Mouse (Mus musculus): ENCODE data around the gene Hnf1a. TPM values are rescaled to one million over a fixed set of nuclear protein-coding genes. Genes with fewer than 3 reads are reported as not detected.

Hnf1a gene
- polyA plus RNA-seq, 1 experiment from 2014 or later = not detected

DNA sequence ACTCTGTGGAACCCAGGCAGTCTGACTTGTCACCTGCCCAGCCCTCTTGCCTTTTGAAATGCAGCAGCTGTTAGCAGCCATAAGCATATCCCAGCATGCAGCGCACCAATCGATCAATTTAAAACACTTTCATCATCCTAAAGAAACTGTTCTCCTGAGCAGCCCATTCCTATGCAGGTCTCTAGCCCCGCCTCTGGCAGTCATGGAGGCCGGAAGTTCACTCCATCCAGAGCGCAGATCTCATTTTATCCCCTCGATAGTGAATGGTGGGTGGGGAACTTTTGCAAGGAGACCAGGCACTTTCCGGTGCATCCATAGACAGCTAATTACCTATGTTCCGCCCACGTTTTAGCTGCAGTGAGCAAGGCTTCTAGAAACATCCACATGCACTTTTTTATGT lies 1.3 kb upstream of the Hnf1a start:
- H3K4me2 ChIP-seq (ENCODE audit: low read length) = no peak overlapping the region
- H3K27me3 ChIP-seq (replicated peaks; ENCODE audit: control insufficient read depth, insufficient read depth, low read length) = peaks cover 10% of the 10 kb centered on the region
- no peaks in the 10 kb centered on the region for H3K9me3 ChIP-seq (ENCODE audit: control insufficient read depth, low read length)
- H3K9ac ChIP-seq (ENCODE audit: low read depth, low read length) = no peak overlapping the region
- H3K4me3 ChIP-seq (ENCODE audit: low read length) = no peak overlapping the region
- no peak overlapping the region for H3K27ac ChIP-seq (ENCODE audit: low read depth, low read length)
- no peak for ATAC-seq
- 81% methylated on average over 9 of the region's 9 CpGs for WGBS
- H3K4me1 ChIP-seq (ENCODE audit: control insufficient read depth, insufficient read depth, low read depth, low read length) = no peaks in the 10 kb centered on the region
- H3K36me3 ChIP-seq (ENCODE audit: control insufficient read depth, insufficient read depth, low read length) = no peaks in the 10 kb centered on the region

DNA sequence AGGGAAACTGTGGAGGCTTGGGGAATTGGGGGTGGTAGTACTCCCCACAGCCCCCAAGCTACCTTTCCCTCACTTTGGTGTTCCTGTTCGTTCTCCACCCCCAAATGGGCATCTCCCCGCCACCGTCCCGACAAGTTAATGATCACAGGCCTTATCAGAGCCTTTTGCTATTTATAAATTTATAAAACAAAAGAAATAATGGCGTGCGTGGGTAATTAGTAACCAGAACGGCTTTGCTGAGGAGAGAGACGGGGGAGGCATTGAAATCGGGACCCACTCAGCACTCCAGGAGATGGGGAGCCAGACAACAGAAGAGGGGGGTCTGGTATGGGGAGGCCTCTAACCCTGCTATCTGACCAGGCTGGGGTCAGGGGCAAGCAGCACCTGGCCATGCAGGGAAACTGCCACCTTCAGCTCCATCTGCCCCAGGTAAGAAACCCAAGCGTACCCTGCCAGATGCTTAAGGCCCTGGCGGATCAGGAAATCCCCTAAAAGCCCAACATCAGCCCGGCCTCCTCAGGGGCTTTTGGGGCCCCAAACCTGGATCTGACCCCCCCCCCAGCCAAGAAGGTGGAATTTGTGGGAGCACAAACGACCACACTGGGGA lies 1.2 kb downstream of the Hnf1a start:
- Histone ChIP-seq H3K9me3 (ENCODE audit: control insufficient read depth, low read length) (no peaks in the 10 kb centered on the region), H3K27me3 (replicated peaks; ENCODE audit: control insufficient read depth, insufficient read depth, low read length) (peaks cover 10% of the 10 kb centered on the region), H3K4me1 (ENCODE audit: control insufficient read depth, insufficient read depth, low read depth, low read length) (no peaks in the 10 kb centered on the region), H3K4me2 (ENCODE audit: low read length) (no peak overlapping the region), H3K9ac (ENCODE audit: low read depth, low read length) (no peak overlapping the region), H3K27ac (ENCODE audit: low read depth, low read length) (no peak overlapping the region), H3K36me3 (ENCODE audit: control insufficient read depth, insufficient read depth, low read length) (no peaks in the 10 kb centered on the region), H3K4me3 (ENCODE audit: low read length) (no peak overlapping the region)
- 57% methylated on average over 13 of the region's 13 CpGs for WGBS
- ATAC-seq = no peak

DNA sequence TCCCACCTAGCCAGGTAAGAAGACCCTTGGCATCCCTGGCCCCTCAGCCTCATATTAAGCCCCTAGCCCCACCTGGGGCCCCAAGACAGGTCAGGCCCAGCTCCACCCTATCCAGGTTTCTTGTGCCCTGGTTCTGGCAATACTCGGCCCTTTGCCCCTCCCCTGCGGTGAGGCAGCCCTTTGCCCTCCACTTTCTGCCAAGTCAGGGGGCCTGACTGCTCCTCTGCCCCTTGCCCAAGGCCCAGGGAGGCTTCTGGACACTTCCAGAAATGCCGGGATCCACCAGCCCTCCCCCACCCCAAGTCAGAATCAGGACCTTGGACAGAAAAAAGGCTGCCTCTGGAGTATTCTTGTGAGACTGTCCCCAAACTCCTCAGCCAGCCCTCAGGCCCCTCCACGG lies 1.8 kb downstream of the Hnf1a start:
- no peak overlapping the region for H3K9ac ChIP-seq (ENCODE audit: low read depth, low read length)
- no peak overlapping the region for H3K4me2 ChIP-seq (ENCODE audit: low read length)
- H3K9me3 ChIP-seq (ENCODE audit: control insufficient read depth, low read length) = no peaks in the 10 kb centered on the region
- 9% methylated on average over 4 of the region's 4 CpGs for WGBS
- peaks cover 10% of the 10 kb centered on the region for H3K27me3 ChIP-seq (replicated peaks; ENCODE audit: control insufficient read depth, insufficient read depth, low read length)
- no peak for ATAC-seq
- no peak overlapping the region for H3K4me3 ChIP-seq (ENCODE audit: low read length)
- H3K27ac ChIP-seq (ENCODE audit: low read depth, low read length) = no peak overlapping the region
- no peaks in the 10 kb centered on the region for H3K36me3 ChIP-seq (ENCODE audit: control insufficient read depth, insufficient read depth, low read length)
- no peaks in the 10 kb centered on the region for H3K4me1 ChIP-seq (ENCODE audit: control insufficient read depth, insufficient read depth, low read depth, low read length)

DNA sequence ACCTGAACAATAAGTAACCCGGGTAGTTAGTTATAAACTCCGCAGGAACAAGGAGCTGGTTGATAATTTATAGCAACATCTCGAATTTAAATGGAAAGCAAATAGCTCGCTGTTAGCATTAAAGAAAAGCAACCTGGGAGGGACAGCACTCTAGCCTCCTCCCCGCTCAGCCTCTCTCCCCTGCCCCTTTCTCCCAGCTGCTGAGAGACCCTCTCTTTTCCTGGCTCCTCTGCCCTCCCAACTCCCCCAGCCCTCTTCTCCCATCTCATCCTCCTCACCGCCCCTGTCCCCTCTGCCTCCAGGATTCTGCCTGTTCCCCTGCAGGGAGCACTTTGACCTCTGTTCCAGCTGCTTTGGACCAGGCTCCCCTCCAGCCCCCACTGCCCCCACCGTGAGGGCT lies 2.2 kb downstream of the Hnf1a start:
- H3K27me3 ChIP-seq (replicated peaks; ENCODE audit: control insufficient read depth, insufficient read depth, low read length) = peaks cover 10% of the 10 kb centered on the region
- H3K9ac ChIP-seq (ENCODE audit: low read depth, low read length) = no peak overlapping the region; the same call in 1 of the 2 replicates
- H3K4me2 ChIP-seq (ENCODE audit: low read length) = no peak overlapping the region
- no peak overlapping the region for H3K27ac ChIP-seq (ENCODE audit: low read depth, low read length)
- H3K9me3 ChIP-seq (ENCODE audit: control insufficient read depth, low read length) = no peaks in the 10 kb centered on the region
- H3K36me3 ChIP-seq (ENCODE audit: control insufficient read depth, insufficient read depth, low read length) = no peaks in the 10 kb centered on the region
- no peaks in the 10 kb centered on the region for H3K4me1 ChIP-seq (ENCODE audit: control insufficient read depth, insufficient read depth, low read depth, low read length)
- ATAC-seq = no peak
- WGBS = 15% methylated on average over 7 of the region's 7 CpGs
- H3K4me3 ChIP-seq (ENCODE audit: low read length) = no peak overlapping the region

DNA sequence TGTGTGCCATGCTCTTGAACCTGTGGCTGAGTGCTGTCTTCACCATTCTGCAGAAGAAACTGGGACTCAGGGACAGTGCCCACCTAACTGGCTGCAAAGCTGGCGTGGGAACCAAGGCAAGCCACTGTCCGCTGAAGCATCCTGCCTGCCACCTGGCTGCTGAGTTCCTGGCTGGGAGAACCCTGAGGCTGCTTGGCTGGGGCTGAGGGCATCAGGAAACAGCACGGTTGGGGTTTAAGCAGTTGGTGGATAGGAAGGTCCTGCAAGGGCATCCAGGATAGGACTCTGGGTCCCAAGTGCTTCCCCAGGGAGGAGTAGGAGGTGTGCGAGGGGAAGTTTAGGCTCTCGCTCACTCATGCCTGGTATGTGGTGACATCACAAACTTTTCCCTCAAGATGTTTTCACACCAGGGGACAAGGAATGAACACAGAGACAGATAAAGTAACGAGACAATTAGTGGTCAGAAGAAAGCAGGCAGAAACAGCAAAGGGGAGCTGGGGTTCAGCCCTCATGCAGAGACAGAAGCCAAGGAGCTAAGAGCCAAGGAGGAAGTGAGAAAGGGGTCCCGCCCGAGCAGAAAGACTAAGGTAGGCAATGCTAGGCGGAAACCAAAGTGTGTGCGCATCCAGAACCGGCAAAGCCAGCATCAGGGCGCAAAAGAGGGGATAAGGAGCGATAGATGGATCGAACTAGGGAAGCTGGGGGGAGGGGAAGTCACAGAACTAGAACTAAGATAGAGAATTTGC lies 3.2 kb downstream of the Hnf1a start:
- Histone ChIP-seq H3K4me3 (ENCODE audit: low read length) (no peak overlapping the region), H3K27me3 (replicated peaks; ENCODE audit: control insufficient read depth, insufficient read depth, low read length) (peaks cover 10% of the 10 kb centered on the region), H3K4me2 (ENCODE audit: low read length) (no peak overlapping the region), H3K27ac (ENCODE audit: low read depth, low read length) (no peak overlapping the region), H3K36me3 (ENCODE audit: control insufficient read depth, insufficient read depth, low read length) (no peaks in the 10 kb centered on the region), H3K4me1 (ENCODE audit: control insufficient read depth, insufficient read depth, low read depth, low read length) (no peaks in the 10 kb centered on the region), H3K9ac (ENCODE audit: low read depth, low read length) (no peak overlapping the region), H3K9me3 (ENCODE audit: control insufficient read depth, low read length) (no peaks in the 10 kb centered on the region)
- WGBS = 33% methylated on average over 14 of the region's 14 CpGs
- no peak for ATAC-seq

DNA sequence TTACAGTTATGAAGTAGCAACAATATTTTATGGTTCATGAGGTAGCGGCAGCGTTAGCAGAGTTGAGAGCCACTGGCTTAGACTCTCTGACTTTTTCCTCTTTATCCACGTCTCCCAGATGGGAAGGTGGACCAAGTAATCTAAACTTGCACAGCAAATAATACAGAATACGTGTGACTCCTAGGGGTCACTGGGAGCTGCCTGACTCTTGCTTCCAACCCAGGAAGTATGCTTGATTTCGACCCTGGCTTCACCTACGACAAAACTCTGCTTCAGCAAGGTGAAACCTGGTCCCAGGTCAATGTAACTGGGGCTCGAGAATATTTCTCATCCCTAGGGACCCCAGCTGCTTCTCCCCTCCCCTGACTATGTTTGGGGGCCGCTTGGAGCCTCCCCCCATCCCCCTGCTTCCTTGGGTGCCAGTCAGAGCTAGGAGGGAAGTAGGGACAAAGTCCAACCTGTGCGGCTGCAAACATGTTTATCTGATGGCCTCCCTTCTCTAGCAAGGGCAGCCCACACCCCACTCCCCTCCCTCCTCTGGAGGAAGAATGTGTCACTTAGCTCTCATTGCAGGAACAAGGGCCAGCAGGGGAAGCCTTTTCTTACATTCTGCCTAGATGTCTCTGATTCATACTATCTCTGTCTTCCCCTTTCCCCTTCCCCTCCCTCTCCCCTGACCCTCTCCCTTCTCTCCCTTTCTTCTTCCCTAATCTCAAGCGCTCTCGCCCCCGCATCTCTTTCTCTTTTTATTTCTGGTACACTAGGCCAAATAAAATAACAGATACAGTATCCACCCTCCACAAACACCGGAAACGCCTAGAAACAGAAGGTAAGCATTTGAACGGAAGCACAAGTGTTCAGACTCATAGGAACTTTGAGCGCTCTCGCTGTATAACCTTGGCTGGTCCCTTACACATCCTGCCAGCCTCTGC lies 5.7 kb downstream of the Hnf1a start:
- 72% methylated on average over 17 of the region's 17 CpGs for WGBS
- no peak overlapping the region for H3K4me3 ChIP-seq (ENCODE audit: low read length)

DNA sequence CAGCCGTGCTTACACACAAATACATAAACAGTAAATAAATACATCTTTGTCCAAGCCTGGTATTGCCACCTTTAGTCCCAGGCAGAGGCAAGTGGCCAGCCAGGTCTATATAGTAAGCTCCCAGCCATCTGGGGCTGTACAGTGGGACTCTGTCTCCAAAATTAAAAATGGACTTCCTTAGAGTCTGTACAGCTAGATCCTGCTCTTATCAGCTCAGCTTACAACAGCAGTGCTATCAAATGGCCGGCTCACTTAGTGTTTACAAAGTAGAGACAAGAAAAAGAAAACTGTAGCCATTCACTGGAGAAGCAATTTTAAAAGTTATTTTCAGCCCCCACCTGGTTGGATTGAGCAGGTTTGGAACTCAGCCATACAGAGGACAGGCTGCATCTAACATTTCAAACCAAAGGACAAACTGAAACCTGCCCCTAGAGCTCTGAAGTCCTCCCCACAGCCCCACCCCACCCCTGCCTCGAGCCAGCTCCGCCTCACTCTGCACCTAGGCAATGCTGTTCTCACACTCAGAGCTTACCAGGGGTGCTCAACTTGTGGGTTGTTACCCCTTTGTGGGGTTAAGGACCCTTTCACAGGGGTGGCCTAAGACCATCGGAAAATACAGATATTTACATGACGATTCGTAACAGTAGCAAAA lies 6.5 kb downstream of the Hnf1a start:
- Histone ChIP-seq H3K4me3 (ENCODE audit: low read length) (no peak overlapping the region), H3K4me2 (ENCODE audit: low read length) (no peak overlapping the region), H3K4me1 (ENCODE audit: control insufficient read depth, insufficient read depth, low read depth, low read length) (no peaks in the 10 kb centered on the region), H3K27me3 (replicated peaks; ENCODE audit: control insufficient read depth, insufficient read depth, low read length) (peaks cover 9% of the 10 kb centered on the region), H3K9me3 (ENCODE audit: control insufficient read depth, low read length) (no peaks in the 10 kb centered on the region), H3K9ac (ENCODE audit: low read depth, low read length) (no peak overlapping the region), H3K27ac (ENCODE audit: low read depth, low read length) (no peak overlapping the region), H3K36me3 (ENCODE audit: control insufficient read depth, insufficient read depth, low read length) (no peaks in the 10 kb centered on the region)
- 79% methylated on average over 7 of the region's 7 CpGs for WGBS
- ATAC-seq = no peak

More for the DNA sequence above, 5.7 kb downstream of the Hnf1a start:
- peaks cover 10% of the 10 kb centered on the region for H3K27me3 ChIP-seq (replicated peaks; ENCODE audit: control insufficient read depth, insufficient read depth, low read length)
- H3K9ac ChIP-seq (ENCODE audit: low read depth, low read length) = no peak overlapping the region
- H3K4me1 ChIP-seq (ENCODE audit: control insufficient read depth, insufficient read depth, low read depth, low read length) = no peaks in the 10 kb centered on the region
- no peaks in the 10 kb centered on the region for H3K9me3 ChIP-seq (ENCODE audit: control insufficient read depth, low read length)
- H3K4me2 ChIP-seq (ENCODE audit: low read length) = no peak overlapping the region
- H3K27ac ChIP-seq (ENCODE audit: low read depth, low read length) = no peak overlapping the region
- no peaks in the 10 kb centered on the region for H3K36me3 ChIP-seq (ENCODE audit: control insufficient read depth, insufficient read depth, low read length)
- ATAC-seq = no peak

DNA sequence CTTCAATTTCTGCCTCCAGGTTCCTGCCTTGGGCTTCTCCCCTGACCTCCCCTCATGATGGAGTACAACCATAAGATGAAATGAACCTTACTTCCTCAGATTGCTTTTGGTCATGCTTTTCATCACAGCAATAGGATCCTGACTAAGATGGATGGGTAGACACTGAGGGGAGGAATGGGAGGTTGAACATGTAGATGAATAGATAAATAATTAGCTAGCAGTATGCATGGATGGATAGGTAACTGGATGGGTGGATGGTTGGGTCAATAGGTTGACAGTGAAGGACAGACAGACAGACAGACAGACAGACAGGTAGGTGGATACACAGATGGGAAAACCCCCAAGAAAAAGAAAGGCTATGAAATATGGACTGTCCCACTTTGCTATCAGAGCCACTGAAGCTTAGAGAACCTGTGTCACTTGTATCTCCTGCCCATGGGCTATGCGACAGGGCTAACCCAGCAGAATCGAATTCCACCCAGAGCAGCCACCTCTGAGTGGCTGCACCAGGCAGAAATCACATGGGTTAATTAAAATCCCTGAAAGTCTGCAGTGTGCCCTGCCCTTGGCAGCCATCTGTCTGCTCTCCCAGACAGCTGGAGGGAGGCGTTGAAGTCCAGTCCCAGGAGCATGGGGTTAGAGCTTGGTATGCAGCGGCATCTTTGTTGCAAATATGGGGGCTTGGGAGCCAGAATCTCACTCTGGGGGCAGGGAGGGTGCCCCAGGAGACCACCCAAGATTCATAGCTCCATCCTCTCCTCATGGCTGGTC lies 9.1 kb downstream of the Hnf1a start:
- 27% methylated on average over 4 of the region's 4 CpGs for WGBS
- Histone ChIP-seq H3K4me3 (ENCODE audit: low read length) (no peak overlapping the region), H3K36me3 (ENCODE audit: control insufficient read depth, insufficient read depth, low read length) (no peaks in the 10 kb centered on the region), H3K9me3 (ENCODE audit: control insufficient read depth, low read length) (no peaks in the 10 kb centered on the region), H3K9ac (ENCODE audit: low read depth, low read length) (no peak overlapping the region), H3K27me3 (replicated peaks; ENCODE audit: control insufficient read depth, insufficient read depth, low read length) (no peaks in the 10 kb centered on the region), H3K4me1 (ENCODE audit: control insufficient read depth, insufficient read depth, low read depth, low read length) (no peaks in the 10 kb centered on the region), H3K4me2 (ENCODE audit: low read length) (no peak overlapping the region), H3K27ac (ENCODE audit: low read depth, low read length) (no peak overlapping the region)
- ATAC-seq = no peak

Measured in hindbrain, embryonic 16.5 days (tissue).